Mouse (Mus musculus) stomach, postnatal 0 days (tissue): ENCODE measurements around the gene Zfp992. TPM values are rescaled to one million over a fixed set of nuclear protein-coding genes. Genes with fewer than 3 reads are reported as not detected.
"Not testable (repeated sequence)": the region's sequence is repeated elsewhere in the genome, so short reads cannot be mapped to it uniquely, and the experiment has no call there.

ENCODE experiments used
- ATAC-seq: fragments of 200-750 bp; cut with Nextera tagmentation; 2 replicates; pipeline ENCODE4 v1.8.0; 2017; ENCODE audit not compliant: low FRiP score, low TSS enrichment
- DNase-seq: peaks from one replicate; pipeline ENCODE4 v3.0.0-alpha.2; 2016; ENCODE audit warnings: low spot score
- H3K27ac ChIP-seq: fragments of 300-500 bp; sonication (generic); replicated peaks from 2 replicates; pipeline ENCODE4 v1.5.1; 2014; ENCODE audit warnings: mild to moderate bottlenecking, control low read depth
- H3K27me3 ChIP-seq: fragments of 300-500 bp; sonication (generic); 2 replicates; pipeline ENCODE4 v1.6.1; 2014; ENCODE audit warnings: low read length; ENCODE audit not compliant: control insufficient read depth, insufficient read depth
- H3K36me3 ChIP-seq: fragments of 300-500 bp; sonication (generic); 2 replicates; pipeline ENCODE4 v1.6.1; 2014; ENCODE audit warnings: low read length, mixed read lengths; ENCODE audit not compliant: control insufficient read depth, insufficient read depth
- H3K4me1 ChIP-seq: fragments of 300-500 bp; sonication (generic); replicated peaks from 2 replicates; pipeline ENCODE4 v1.6.1; 2014; ENCODE audit warnings: antibody characterized with exemption; ENCODE audit not compliant: control insufficient read depth, insufficient read depth
- H3K4me2 ChIP-seq: fragments of 300-500 bp; sonication (generic); replicated peaks from 2 replicates; pipeline ENCODE4 v1.6.1; 2014; ENCODE audit warnings: low read depth, mild to moderate bottlenecking, control low read depth, moderate library complexity
- H3K4me3 ChIP-seq: fragments of 300-500 bp; sonication (generic); 2 replicates; pipeline ENCODE4 v1.5.1; 2014; ENCODE audit warnings: low read depth, low read length, control low read depth
- H3K9ac ChIP-seq: fragments of 300-500 bp; sonication (generic); 2 replicates; pipeline ENCODE4 v1.6.1; 2014; ENCODE audit warnings: mild to moderate bottlenecking, low read length, control low read depth, mixed read lengths
- H3K9me3 ChIP-seq: fragments of 300-500 bp; sonication (generic); 2 replicates; pipeline ENCODE4 v1.6.1; 2016; ENCODE audit warnings: low read length; ENCODE audit not compliant: control insufficient read depth
- CTCF ChIP-seq: IDR thresholded peaks from 2 replicates; pipeline ENCODE4 v1.5.1; 2016; ENCODE audit warnings: antibody characterized with exemption, low read depth, mild to moderate bottlenecking, moderate library complexity
- EP300 ChIP-seq: optimal IDR thresholded peaks from 2 replicates; pipeline ENCODE3; 2016; ENCODE audit warnings: antibody characterized with exemption
- WGBS: fragments of 180-500 bp; shearing (Covaris S2); extraction: QIAGEN DNeasy Blood & Tissue Kit; methylation state at CpG from one replicate; pipeline ENCODE4 v1.1.7; 2014; 5-methylcytosine and 5-hydroxymethylcytosine counted together
- polyA plus RNA-seq: library from polyadenylated mRNA; unstranded; fragments of >200 nt; fragmentation: Nextera tagmentation; extraction: Ambion mirVana; gene quantifications from 2 replicates; pipeline ENCODE4 v1.2.1, GENCODE M21; 2015

Gene Zfp992
- polyA plus RNA-seq, 1 experiment from 2014 or later: 1.2 TPM

GRCm38 (mm10) chr4:146449711-146450110 is 888 bp downstream of the Zfp992 start:
- H3K4me2 ChIP-seq, H3K4me1 ChIP-seq: not testable (repeated sequence)
- 85% methylated on average over 5 of the region's 5 CpGs for WGBS

GRCm38 (mm10) chr4:146452576-146452975 is 3.8 kb downstream of the Zfp992 start:
- not testable (repeated sequence) for H3K9ac ChIP-seq, H3K27me3 ChIP-seq, H3K27ac ChIP-seq, H3K4me1 ChIP-seq, H3K4me3 ChIP-seq, DNase-seq, H3K4me2 ChIP-seq, H3K36me3 ChIP-seq, ATAC-seq
- H3K9me3 ChIP-seq: peaks cover 22% of the 10 kb centered on the region
- 86% methylated on average over 2 of the region's 2 CpGs for WGBS

More at GRCm38 (mm10) chr4:146449711-146450110, 888 bp downstream of the Zfp992 start:
- H3K9ac ChIP-seq, DNase-seq, H3K9me3 ChIP-seq, H3K27ac ChIP-seq, H3K4me3 ChIP-seq, H3K27me3 ChIP-seq, H3K36me3 ChIP-seq: not testable (repeated sequence)
- ATAC-seq: peak; percentile 40; the same call in 1 of the 2 replicates

- not testable (repeated sequence) for H3K27ac ChIP-seq, DNase-seq, H3K4me2 ChIP-seq, H3K27me3 ChIP-seq, H3K4me3 ChIP-seq, H3K9ac ChIP-seq, H3K4me1 ChIP-seq, H3K36me3 ChIP-seq
- ATAC-seq: 0 out of 2 replicates have a peak, but pooled peaks have one; percentile 8
- peaks cover 25% of the 10 kb centered on the region for H3K9me3 ChIP-seq
- WGBS: 48% methylated on average over 1 of the region's 1 CpGs
These were observed 5.3 kb downstream of the Zfp992 start for GRCm38 (mm10) chr4:146454170-146454569.

- peaks cover 25% of the 10 kb centered on the region for H3K9me3 ChIP-seq
- no peak overlapping the region for H3K4me2 ChIP-seq
- no peak overlapping the region for H3K9ac ChIP-seq
- no peaks in the 10 kb centered on the region; the same call in 1 of the 2 replicates for H3K36me3 ChIP-seq
- ATAC-seq (peak; percentile 4; the same call in 1 of the 2 replicates), DNase-seq (no peak)
- H3K27ac ChIP-seq: no peak overlapping the region
- no peak overlapping the region for H3K4me3 ChIP-seq
- TF ChIP-seq CTCF (no peak), EP300 (no peak)
- no peaks in the 10 kb centered on the region for H3K27me3 ChIP-seq
- no peaks in the 10 kb centered on the region for H3K4me1 ChIP-seq
- 38% methylated on average over 2 of the region's 2 CpGs for WGBS
These were observed 6.1 kb downstream of the Zfp992 start for GRCm38 (mm10) chr4:146454896-146455295.

GRCm38 (mm10) chr4:146455321-146455721 is 6.5 kb downstream of the Zfp992 start:
- Histone ChIP-seq H3K4me2 (no peak overlapping the region), H3K36me3 (no peaks in the 10 kb centered on the region; the same call in 1 of the 2 replicates), H3K4me1 (no peaks in the 10 kb centered on the region), H3K27me3 (no peaks in the 10 kb centered on the region), H3K27ac (no peak overlapping the region), H3K4me3 (no peak overlapping the region), H3K9me3 (peaks cover 25% of the 10 kb centered on the region), H3K9ac (no peak overlapping the region)
- WGBS: 90% methylated on average over 7 of the region's 7 CpGs
- DNase-seq (peak; percentile 32), ATAC-seq (peak; percentile 40)
- TF ChIP-seq CTCF: no peak
- no peak for TF ChIP-seq EP300

GRCm38 (mm10) chr4:146456061-146456726 is 7.4 kb downstream of the Zfp992 start:
- Histone ChIP-seq H3K4me1 (no peaks in the 10 kb centered on the region), H3K36me3 (no peaks in the 10 kb centered on the region; the same call in 1 of the 2 replicates), H3K4me3 (no peak overlapping the region), H3K9me3 (peaks cover 25% of the 10 kb centered on the region), H3K27me3 (no peaks in the 10 kb centered on the region), H3K27ac (no peak overlapping the region), H3K4me2 (no peak overlapping the region), H3K9ac (no peak overlapping the region)
- TF ChIP-seq EP300: no peak
- no peak for TF ChIP-seq CTCF
- 67% methylated on average over 4 of the region's 4 CpGs for WGBS
- no peak for ATAC-seq
- no peak for DNase-seq
